Mouse (Mus musculus) kidney, postnatal 0 days (tissue): ENCODE data around the gene Prdx2. TPM values are rescaled to one million over a fixed set of nuclear protein-coding genes. Genes with fewer than 3 reads are reported as not detected.
A peak's percentile ranks its signal among the peaks of the same experiment; 100 is the strongest.

Experiments
- ATAC-seq: fragments of 200-750 bp; cut with Nextera tagmentation; replicated peaks from 2 replicates; pipeline ENCODE4 v1.8.0; 2017; ENCODE audit warnings: low read depth, moderate number of reproducible peaks, moderate TSS enrichment, moderate library complexity; ENCODE audit not compliant: low FRiP score
- DNase-seq: peaks from one replicate; pipeline ENCODE4 v3.0.0-alpha.2; 2016; ENCODE audit warnings: low spot score
- H3K27ac ChIP-seq: fragments of 300-500 bp; sonication (generic); 2 replicates; pipeline ENCODE4 v1.5.1; 2014; ENCODE audit warnings: mild to moderate bottlenecking
- H3K27me3 ChIP-seq: fragments of 300-500 bp; sonication (generic); 2 replicates; pipeline ENCODE4 v1.6.1; 2014; ENCODE audit warnings: low read length, mixed read lengths; ENCODE audit not compliant: insufficient read depth
- H3K36me3 ChIP-seq: fragments of 300-500 bp; sonication (generic); 2 replicates; pipeline ENCODE4 v1.6.1; 2014; ENCODE audit warnings: low read length, mixed read lengths; ENCODE audit not compliant: insufficient read depth
- H3K4me1 ChIP-seq: fragments of 300-500 bp; sonication (generic); replicated peaks from 2 replicates; pipeline ENCODE4 v1.6.1; 2014; ENCODE audit warnings: antibody characterized with exemption, low read length, mixed read lengths; ENCODE audit not compliant: insufficient read depth
- H3K4me2 ChIP-seq: fragments of 300-500 bp; sonication (generic); 2 replicates; pipeline ENCODE4 v1.6.1; 2014; ENCODE audit warnings: mild to moderate bottlenecking, low read length, moderate library complexity, mixed read lengths
- H3K4me3 ChIP-seq: fragments of 300-500 bp; sonication (generic); replicated peaks from 2 replicates; pipeline ENCODE4 v1.5.1; 2014; ENCODE audit warnings: low read depth, low read length
- H3K9ac ChIP-seq: fragments of 300-500 bp; sonication (generic); 2 replicates; pipeline ENCODE4 v1.6.1; 2014; ENCODE audit warnings: low read depth, low read length
- H3K9me3 ChIP-seq: fragments of 300-500 bp; sonication (generic); replicated peaks from 2 replicates; pipeline ENCODE4 v1.6.1; 2016; ENCODE audit warnings: low read length, inconsistent platforms, mixed read lengths
- CTCF ChIP-seq: IDR thresholded peaks from 2 replicates; pipeline ENCODE4 v1.5.1; 2016; ENCODE audit warnings: antibody characterized with exemption, low read depth, mild to moderate bottlenecking, moderate library complexity
- WGBS: fragments of 180-500 bp; shearing (Covaris S2); extraction: QIAGEN DNeasy Blood & Tissue Kit; methylation state at CpG from one replicate; pipeline ENCODE4 v1.1.7; 2014; 5-methylcytosine and 5-hydroxymethylcytosine counted together
- polyA plus RNA-seq: library from polyadenylated mRNA; unstranded; fragments of >200 nt; fragmentation: Nextera tagmentation; extraction: Ambion mirVana; gene quantifications from 2 replicates; pipeline ENCODE4 v1.2.1, GENCODE M21; 2015

The Prdx2 gene
- polyA plus RNA-seq, 1 experiment from 2014 or later, result 729 TPM

GRCm38 (mm10) chr8:84946528-84947240 is 22.7 kb upstream of the Prdx2 start, which contains the start of gene Rtbdn:
TSS of gene Rtbdn (plus strand) at chr8:84946991.
- 7% methylated on average over 17 of the region's 17 CpGs for WGBS
- TF ChIP-seq CTCF, result peak; percentile 24; the same call in 1 of the 2 replicates
- Histone ChIP-seq H3K9ac (no peak within 1 kb of the TSS), H3K4me1 (0 out of 2 replicates have a peak, but pooled peaks cover 6% of the 10 kb centered on the region), H3K4me3 (peak within 1 kb of the TSS; percentile 34), H3K27me3 (peaks cover 52% of the 10 kb centered on the region), H3K4me2 (peak within 1 kb of the TSS; percentile 68), H3K36me3 (no peaks in the 10 kb centered on the region), H3K27ac (no peak within 1 kb of the TSS), H3K9me3 (no peaks in the 10 kb centered on the region)
- DNase-seq, result no peak
- no peak for ATAC-seq

GRCm38 (mm10) chr8:84947241-84947545 is 22.2 kb upstream of the Prdx2 start:
- ATAC-seq (no peak), DNase-seq (peak; percentile 72)
- Histone ChIP-seq H3K4me3 (no peak overlapping the region), H3K36me3 (no peaks in the 10 kb centered on the region), H3K27ac (no peak overlapping the region), H3K9me3 (no peaks in the 10 kb centered on the region), H3K4me1 (0 out of 2 replicates have a peak, but pooled peaks cover 6% of the 10 kb centered on the region), H3K9ac (no peak overlapping the region), H3K4me2 (no peak overlapping the region), H3K27me3 (peaks cover 52% of the 10 kb centered on the region)
- 13% methylated on average over 9 of the region's 9 CpGs for WGBS
- no peak for TF ChIP-seq CTCF

- 22% methylated on average over 12 of the region's 12 CpGs for WGBS
- Histone ChIP-seq H3K9ac (no peak overlapping the region), H3K27ac (no peak overlapping the region), H3K4me3 (no peak overlapping the region), H3K27me3 (peaks cover 42% of the 10 kb centered on the region), H3K36me3 (no peaks in the 10 kb centered on the region), H3K9me3 (no peaks in the 10 kb centered on the region), H3K4me2 (no peak overlapping the region), H3K4me1 (0 out of 2 replicates have a peak, but pooled peaks cover 6% of the 10 kb centered on the region)
- ATAC-seq (no peak), DNase-seq (no peak)
- TF ChIP-seq CTCF, result 0 out of 2 replicates have a peak, but pooled peaks have one; percentile 4
These were observed 19.6 kb upstream of the Prdx2 start for GRCm38 (mm10) chr8:84949753-84950152.

GRCm38 (mm10) chr8:84952612-84953255 is 16.7 kb upstream of the Prdx2 start:
- H3K9ac ChIP-seq, result no peak overlapping the region
- ATAC-seq (no peak), DNase-seq (peak; percentile 25)
- no peaks in the 10 kb centered on the region; the same call in 1 of the 2 replicates for H3K36me3 ChIP-seq
- H3K9me3 ChIP-seq, result no peaks in the 10 kb centered on the region
- H3K27ac ChIP-seq, result no peak overlapping the region
- H3K4me3 ChIP-seq, result no peak overlapping the region
- H3K4me1 ChIP-seq, result no peaks in the 10 kb centered on the region
- H3K27me3 ChIP-seq, result peaks cover 16% of the 10 kb centered on the region
- WGBS, result 9% methylated on average over 18 of the region's 18 CpGs
- H3K4me2 ChIP-seq, result no peak overlapping the region
- no peak for TF ChIP-seq CTCF

GRCm38 (mm10) chr8:84956768-84957167 is 12.6 kb upstream of the Prdx2 start:
- Histone ChIP-seq H3K9me3 (no peaks in the 10 kb centered on the region), H3K27ac (no peak overlapping the region), H3K27me3 (no peaks in the 10 kb centered on the region; the same call in none of the 2 replicates), H3K36me3 (peaks cover 4% of the 10 kb centered on the region; the same call in 1 of the 2 replicates), H3K4me1 (no peaks in the 10 kb centered on the region), H3K9ac (no peak overlapping the region), H3K4me2 (no peak overlapping the region), H3K4me3 (no peak overlapping the region)
- TF ChIP-seq CTCF, result peak; percentile 90
- no peak for ATAC-seq
- DNase-seq, result peak; percentile 62
- WGBS, result 53% methylated on average over 2 of the region's 2 CpGs

- H3K27me3 ChIP-seq, result no peaks in the 10 kb centered on the region
- WGBS, result 84% methylated on average over 7 of the region's 7 CpGs
- no peak overlapping the region for H3K4me2 ChIP-seq
- H3K9me3 ChIP-seq, result no peaks in the 10 kb centered on the region
- H3K4me1 ChIP-seq, result peaks cover 1% of the 10 kb centered on the region
- DNase-seq (no peak), ATAC-seq (no peak)
- TF ChIP-seq CTCF, result no peak
- H3K4me3 ChIP-seq, result no peak overlapping the region
- no peak overlapping the region for H3K27ac ChIP-seq
- no peak overlapping the region for H3K9ac ChIP-seq
- peaks cover 4% of the 10 kb centered on the region; the same call in 1 of the 2 replicates for H3K36me3 ChIP-seq
These were observed 9.6 kb upstream of the Prdx2 start for GRCm38 (mm10) chr8:84959811-84960210.
